Mouse (Mus musculus) layer of hippocampus, adult 6 months (tissue): ENCODE results near the gene Ppp1r37. TPM values are rescaled to one million over a fixed set of nuclear protein-coding genes. Genes with fewer than 3 reads are reported as not detected.

ENCODE experiments used
- long read RNA-seq, 2 experiments: library from polyadenylated mRNA; unstranded; transcript quantifications; one replicate each; pipeline ENCODE4 v2.0.0; 2019 to 2020
- polyA plus RNA-seq: library from polyadenylated mRNA; unstranded; fragments of <200 nt; fragmentation: Nextera tagmentation; gene quantifications from 2 replicates; pipeline ENCODE4 v1.2.3, GENCODE M21; 2021

The Ppp1r37 gene
- polyA plus RNA-seq, result 1.7 and 2.4 TPM in 2 replicates
- long read RNA-seq, experiment 1, partial matches to known transcripts, result 2 of 4 reads
- long read RNA-seq, experiment 1, other reads (novel, unspliced or antisense), result 1 of 4 reads
- long read RNA-seq, experiment 2, transcript Ppp1r37-201 (13 exons, 3,816 nt), result major isoform, 7 of 26 reads
- long read RNA-seq, experiment 2, partial matches to known transcripts, result 6 of 26 reads
- long read RNA-seq, experiment 2, other reads (novel, unspliced or antisense), result 12 of 26 reads

DNA sequence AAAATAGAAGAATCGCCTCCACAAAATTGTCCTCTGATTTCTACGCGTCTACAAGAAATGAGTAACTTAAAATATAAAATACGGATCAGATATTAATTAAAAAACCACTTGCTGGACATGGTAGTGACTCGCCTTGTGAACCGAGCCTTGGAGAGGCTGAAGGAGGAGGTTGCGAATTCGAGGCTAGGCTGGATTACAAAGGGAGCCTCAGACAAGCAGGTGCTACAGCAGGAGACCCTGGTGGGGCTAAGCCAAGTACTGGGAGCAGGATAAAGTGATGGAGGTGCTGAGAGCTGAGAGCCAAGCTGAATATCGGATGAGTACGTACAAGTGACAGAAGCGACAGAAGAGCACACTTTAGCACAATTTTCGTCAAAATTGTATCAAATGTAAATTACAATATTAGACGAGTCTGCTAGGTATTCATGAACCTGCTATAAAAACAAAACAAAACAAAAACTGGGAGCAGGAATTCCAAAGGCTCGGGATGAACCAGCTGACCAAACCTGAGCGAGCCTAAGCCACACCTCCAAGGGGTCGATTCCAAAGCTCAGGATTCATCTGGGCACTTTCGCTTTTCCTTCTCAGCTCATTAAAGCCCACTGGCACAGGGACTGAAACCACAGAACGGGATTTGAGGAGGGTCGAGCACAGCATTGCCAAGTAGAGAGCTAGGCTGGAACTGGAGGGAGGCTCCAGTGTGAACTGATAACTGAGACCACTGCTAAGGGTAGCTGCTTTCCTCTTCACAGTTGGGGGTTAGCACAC, at the start of gene Ppp1r37:
TSS of gene Ppp1r37 (minus strand) at position 434 of the 768 bp plus-strand sequence.

DNA sequence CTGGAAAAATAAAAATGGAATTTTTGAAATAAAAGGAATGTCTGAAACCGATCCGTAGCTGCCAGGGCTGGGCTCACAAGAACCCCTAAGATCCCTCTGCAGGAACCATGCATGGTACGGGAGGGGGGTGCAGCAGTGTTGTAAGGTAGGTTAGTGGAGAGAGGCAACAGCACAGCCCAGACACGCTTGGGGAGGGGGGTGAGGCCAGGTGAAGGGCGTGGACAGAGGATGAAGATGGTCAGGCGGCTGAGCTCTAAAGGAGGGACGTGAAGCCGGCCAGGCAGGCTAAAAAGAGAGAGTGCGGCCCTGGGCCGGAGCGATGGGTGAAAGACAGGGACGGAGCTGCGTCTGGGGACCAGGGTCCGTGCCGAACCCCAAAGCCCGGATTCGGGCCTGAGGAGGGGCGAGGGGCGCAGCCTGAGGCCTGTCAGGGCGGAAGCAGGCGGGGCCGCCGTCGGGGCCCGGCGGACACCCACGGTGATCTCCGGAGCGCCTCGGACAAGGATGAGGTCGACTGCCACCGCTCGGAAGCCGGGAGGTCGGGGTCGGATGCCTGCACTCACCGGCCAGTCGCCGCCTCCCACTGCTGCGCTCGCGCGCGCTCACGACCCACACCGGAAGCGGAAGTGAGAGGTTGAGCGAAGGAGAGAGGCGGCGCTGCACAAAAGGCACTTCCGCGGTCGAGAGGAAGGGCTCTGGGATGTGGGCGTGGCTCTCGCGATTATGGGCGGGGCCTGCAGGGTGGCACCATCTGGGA, 41.2 kb upstream of the Ppp1r37 start, which contains the start of gene Clasrp:
TSS of gene Clasrp (minus strand) at position 638 of the 757 bp plus-strand sequence.

DNA sequence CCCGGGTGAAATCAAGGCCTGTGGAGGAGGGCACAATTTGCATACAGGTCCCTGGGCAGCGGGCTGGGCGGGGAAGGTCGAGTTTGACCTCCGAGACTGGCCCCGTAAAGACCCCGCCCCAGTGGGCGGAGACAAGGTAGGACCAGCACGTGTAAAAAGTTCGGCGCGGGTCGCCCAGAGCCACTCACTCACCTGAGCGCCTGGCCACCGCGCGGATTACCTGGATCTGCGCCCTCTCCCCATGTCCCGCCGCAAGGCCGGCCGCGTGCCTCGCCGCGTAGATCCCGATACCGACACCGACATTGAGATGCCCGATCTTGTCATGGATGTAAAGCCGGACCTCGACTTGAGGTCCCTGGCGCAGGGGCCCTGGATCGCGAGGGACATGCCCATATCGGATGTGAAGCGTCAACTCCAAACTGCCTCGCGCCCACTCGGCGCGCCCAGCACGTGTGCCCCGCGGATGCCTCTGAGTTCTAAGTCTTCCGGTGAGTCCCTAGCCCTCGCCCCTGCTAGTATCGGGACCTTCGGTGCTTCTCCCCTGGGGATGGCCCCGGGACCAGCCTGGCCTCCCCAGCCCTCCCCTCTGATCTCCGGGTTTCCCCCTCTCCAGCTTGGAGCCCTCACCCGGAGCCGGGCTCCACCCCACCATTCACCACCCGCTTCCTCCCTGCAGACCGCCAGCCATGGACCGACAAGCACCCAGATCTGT, 14.4 kb upstream of the Ppp1r37 start, which contains the start of the genes Zfp296 and Gemin7:
TSS of gene Zfp296 (plus strand) at position 147 of the 712 bp plus-strand sequence.
TSS of gene Gemin7 (minus strand) at position 455 of the 712 bp plus-strand sequence.

DNA sequence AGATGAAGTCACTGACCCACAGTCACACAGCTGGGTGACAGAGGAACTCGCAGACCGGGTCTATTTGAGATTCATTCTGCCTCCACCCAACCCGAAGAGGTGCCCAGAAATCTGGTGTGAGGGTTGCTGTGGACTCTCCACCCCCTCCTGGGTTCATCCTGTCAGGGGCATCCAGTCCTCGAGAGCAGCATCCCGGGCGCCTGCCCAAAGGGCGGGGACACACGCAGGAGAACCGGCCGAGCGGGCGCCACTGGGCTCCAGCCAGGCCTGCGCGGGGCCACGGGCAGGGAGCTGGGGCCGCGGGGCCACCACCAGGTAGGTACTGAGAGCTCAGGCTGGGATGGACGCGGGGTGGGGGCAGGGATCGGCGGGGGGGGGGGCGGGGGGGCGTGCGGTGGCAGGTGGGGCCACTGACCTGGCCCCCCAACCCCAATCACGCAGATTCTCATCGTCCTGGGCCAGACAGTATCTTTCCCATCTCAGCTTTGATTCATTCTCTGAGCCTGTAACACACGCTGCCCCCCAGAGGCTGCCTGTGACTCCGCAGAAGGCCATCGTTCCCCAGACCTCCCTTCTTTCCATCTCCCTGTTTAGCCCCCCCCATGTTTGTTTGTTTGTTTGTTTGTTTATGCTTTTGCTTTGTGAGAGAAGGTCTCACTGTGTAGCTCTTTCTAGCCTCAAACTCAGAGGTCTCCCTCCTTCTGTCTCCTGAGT, 45.1 kb downstream of the Ppp1r37 start, which contains the start of gene Nkpd1:
TSS of gene Nkpd1 (plus strand) at position 187 of the 714 bp plus-strand sequence.

DNA sequence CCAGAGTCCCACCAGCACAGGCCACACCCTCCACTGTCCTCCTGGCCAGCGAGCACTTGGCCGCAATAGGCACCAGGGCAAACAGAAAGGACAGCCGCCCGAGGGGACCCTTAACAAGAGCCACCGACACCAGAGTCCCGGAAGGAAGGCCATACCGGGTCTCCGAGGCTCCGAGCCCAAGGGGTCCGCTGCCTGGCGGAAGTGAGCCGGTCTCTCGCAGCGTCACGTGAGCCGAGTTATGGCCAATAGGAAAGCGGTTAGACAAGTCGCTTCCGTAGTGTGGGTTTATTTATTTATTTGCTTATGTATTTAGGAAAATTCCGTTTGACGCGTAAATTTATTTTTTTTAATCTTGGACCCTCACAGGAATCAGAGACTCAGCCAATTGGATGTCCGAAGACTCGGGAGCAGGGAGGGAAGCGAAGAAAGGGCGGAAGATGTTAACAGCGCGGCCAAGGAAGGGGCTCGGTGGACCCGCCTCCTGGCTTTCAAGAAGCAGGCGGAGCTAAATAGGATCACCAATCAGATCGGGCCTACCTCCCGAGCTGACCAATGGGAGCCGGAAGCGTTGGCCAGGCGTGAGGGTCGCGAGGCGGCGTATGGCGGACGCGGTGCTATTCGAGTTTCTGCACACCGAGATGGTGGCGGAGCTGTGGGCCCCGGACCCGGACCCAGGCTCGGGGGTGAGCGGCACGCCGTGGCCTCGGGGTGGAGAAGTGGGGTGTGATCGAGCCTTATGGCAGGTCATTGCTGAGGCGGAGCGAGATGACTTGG, 54.5 kb downstream of the Ppp1r37 start, which contains the start of the genes Bloc1s3 and Trappc6a:
TSS of gene Bloc1s3 (minus strand) at position 218 of the 774 bp plus-strand sequence.
TSS of gene Trappc6a (plus strand) at position 246 of the 774 bp plus-strand sequence.

Other genes with a start within 250 kb of the Ppp1r37 start
- 52.8 and 71.7 TPM in 2 replicates for gene Ercc1, start 218.3 kb downstream of the Ppp1r37 start, polyA plus RNA-seq
- gene Cd3eap, start 203.6 kb downstream of the Ppp1r37 start, polyA plus RNA-seq, result 14.0 and 14.6 TPM in 2 replicates
- 0.53 and 1.9 TPM in 2 replicates for gene Ppp1r13l, start 203.3 kb downstream of the Ppp1r37 start, polyA plus RNA-seq
- 3.7 and 3.8 TPM in 2 replicates for gene Ercc2, start 181.1 kb downstream of the Ppp1r37 start, polyA plus RNA-seq
- 1.3 and 1.8 TPM in 2 replicates for gene Klc3, start 159.0 kb downstream of the Ppp1r37 start, polyA plus RNA-seq
- gene Ckm, start 158.3 kb downstream of the Ppp1r37 start, polyA plus RNA-seq, result not detected in 2 replicates
- 6.5 and 8.2 TPM in 2 replicates for gene Mark4, start 104.3 kb downstream of the Ppp1r37 start, polyA plus RNA-seq
- 0.30 and 0.44 TPM in 2 replicates for gene Exoc3l2, start 99.7 kb downstream of the Ppp1r37 start, polyA plus RNA-seq
- gene Bloc1s3, start 54.7 kb downstream of the Ppp1r37 start, polyA plus RNA-seq, result 4.2 TPM in 2 replicates
- 39.0 and 48.4 TPM in 2 replicates for gene Trappc6a, start 54.7 kb downstream of the Ppp1r37 start, polyA plus RNA-seq
- 1.1 and 1.4 TPM in 2 replicates for gene Nkpd1, start 45.2 kb downstream of the Ppp1r37 start, polyA plus RNA-seq
- gene Zfp296, start 14.2 kb upstream of the Ppp1r37 start, polyA plus RNA-seq, result 0.60 and 1.7 TPM in 2 replicates
- gene Gemin7, start 14.5 kb upstream of the Ppp1r37 start, polyA plus RNA-seq, result 136 and 146 TPM in 2 replicates
- gene Clasrp, start 41.4 kb upstream of the Ppp1r37 start, polyA plus RNA-seq, result 8.7 and 9.9 TPM in 2 replicates
- 10.4 and 11.2 TPM in 2 replicates for gene Relb, start 66.4 kb upstream of the Ppp1r37 start, polyA plus RNA-seq
- 102 and 108 TPM in 2 replicates for gene Clptm1, start 102.0 kb upstream of the Ppp1r37 start, polyA plus RNA-seq
- gene Apoc2, start 114.9 kb upstream of the Ppp1r37 start, polyA plus RNA-seq, result not detected in 2 replicates
- gene Gm44805, start 118.3 kb upstream of the Ppp1r37 start, polyA plus RNA-seq, result not detected in 2 replicates
- not detected in 2 replicates for gene Apoc4, start 118.4 kb upstream of the Ppp1r37 start, polyA plus RNA-seq
- 6.6 and 10.7 TPM in 2 replicates for gene Apoc1, start 129.6 kb upstream of the Ppp1r37 start, polyA plus RNA-seq
- 9,624 and 9,681 TPM in 2 replicates for gene Apoe, start 136.1 kb upstream of the Ppp1r37 start, polyA plus RNA-seq
- gene Tomm40, start 152.4 kb upstream of the Ppp1r37 start, polyA plus RNA-seq, result 158 and 171 TPM in 2 replicates
- 4.7 and 6.5 TPM in 2 replicates for gene Nectin2, start 187.4 kb upstream of the Ppp1r37 start, polyA plus RNA-seq
- gene Bcam, start 207.9 kb upstream of the Ppp1r37 start, polyA plus RNA-seq, result 8.8 and 9.8 TPM in 2 replicates
- gene Cblc, start 233.7 kb upstream of the Ppp1r37 start, polyA plus RNA-seq, result 0.11 TPM in 1 of 2 replicates, not detected in the other